Mouse (Mus musculus) myocyte (in vitro differentiated cells): ENCODE measurements around the gene Syngr1. TPM values are rescaled to one million over a fixed set of nuclear protein-coding genes. Genes with fewer than 3 reads are reported as not detected.
"Not testable (repeated sequence)": the region's sequence is repeated elsewhere in the genome, so short reads cannot be mapped to it uniquely, and the experiment has no call there.

Experiments
- H3K27me3 ChIP-seq: one replicate; pipeline ENCODE4 v1.6.1; 2011; ENCODE audit not compliant: control insufficient read depth, insufficient read depth, insufficient read length
- H3K36me3 ChIP-seq: one replicate; pipeline ENCODE4 v1.6.1; 2011; ENCODE audit not compliant: control insufficient read depth, insufficient read depth
- H3K4me2 ChIP-seq: one replicate; pipeline ENCODE4 v1.6.1; 2011; ENCODE audit warnings: low read depth, control low read depth
- H3K4me3 ChIP-seq: one replicate; pipeline ENCODE4 v1.5.1; 2011; ENCODE audit warnings: mild to moderate bottlenecking, control low read depth, moderate library complexity
- H3K79me2 ChIP-seq: one replicate; pipeline ENCODE4 v1.6.1; 2011; ENCODE audit not compliant: control insufficient read depth, insufficient read depth
- H3ac ChIP-seq: one replicate; pipeline ENCODE4 v1.6.1; 2011; ENCODE audit not compliant: control insufficient read depth, insufficient read length
- CEBPB ChIP-seq: IDR thresholded peaks from 2 replicates; pipeline ENCODE4 v1.6.1; 2011; ENCODE audit warnings: mild to moderate bottlenecking, moderate library complexity; ENCODE audit not compliant: poor library complexity, insufficient read depth, severe bottlenecking
- E2F4 ChIP-seq: IDR thresholded peaks from one replicate; pipeline ENCODE4 v1.6.1; 2011; ENCODE audit warnings: mild to moderate bottlenecking, control low read depth, moderate library complexity; ENCODE audit not compliant: insufficient read depth
- MAX ChIP-seq: IDR thresholded peaks from one replicate; pipeline ENCODE4 v1.6.1; 2011; ENCODE audit warnings: low read depth, mild to moderate bottlenecking, control low read depth
- MYOD1 ChIP-seq, 3 experiments: IDR thresholded peaks; one replicate each; pipeline ENCODE4 v1.6.1; 2011; ENCODE audit warnings: control low read depth in 2 of 3, low read depth in 2 of 3, mild to moderate bottlenecking in 2 of 3, moderate library complexity in 1 of 3; ENCODE audit not compliant: insufficient read length in 2 of 3, control insufficient read depth in 1 of 3
- MYOG ChIP-seq, 3 experiments: IDR thresholded peaks; one replicate each; pipeline ENCODE4 v1.6.1; 2011; ENCODE audit warnings: control low read depth in 2 of 3, low read depth in 2 of 3, mild to moderate bottlenecking in 2 of 3; ENCODE audit not compliant: insufficient read length in 2 of 3, control insufficient read depth in 1 of 3, insufficient read depth in 1 of 3
- POLR2A ChIP-seq: IDR thresholded peaks from one replicate; pipeline ENCODE4 v1.6.1; 2011; ENCODE audit warnings: low read depth, mild to moderate bottlenecking, control low read depth, moderate library complexity; ENCODE audit not compliant: insufficient read length
- POLR2AphosphoS2 ChIP-seq: IDR thresholded peaks from one replicate; pipeline ENCODE4 v1.6.1; 2011; ENCODE audit warnings: low read depth, control low read depth; ENCODE audit not compliant: insufficient read length
- REST ChIP-seq: IDR thresholded peaks from one replicate; pipeline ENCODE4 v1.6.1; 2011; ENCODE audit warnings: mild to moderate bottlenecking, control low read depth, moderate library complexity; ENCODE audit not compliant: insufficient read depth, insufficient read length
- SRF ChIP-seq: IDR thresholded peaks from one replicate; pipeline ENCODE4 v1.6.1; 2011; ENCODE audit warnings: low read depth; ENCODE audit not compliant: control insufficient read depth, insufficient read length
- TCF12 ChIP-seq: IDR thresholded peaks from one replicate; pipeline ENCODE4 v1.6.1; 2011; ENCODE audit warnings: mild to moderate bottlenecking, control low read depth; ENCODE audit not compliant: poor library complexity, insufficient read depth, severe bottlenecking
- TCF3 ChIP-seq: IDR thresholded peaks from one replicate; pipeline ENCODE4 v1.6.1; 2011; ENCODE audit warnings: low read depth, control low read depth; ENCODE audit not compliant: insufficient read length
- USF1 ChIP-seq: IDR thresholded peaks from one replicate; pipeline ENCODE4 v1.6.1; 2011; ENCODE audit warnings: low read depth, mild to moderate bottlenecking, control low read depth, moderate library complexity
- polyA plus RNA-seq: library from polyadenylated mRNA; unstranded; fragments of >200 nt; fragmentation: generic; extraction: Trizol; gene quantifications from one replicate; pipeline ENCODE4 v1.2.1, GENCODE M21; 2012; ENCODE audit warnings: missing spikeins

Syngr1 gene
- polyA plus RNA-seq, 1 experiment, result 54.7 TPM

GRCm38 (mm10) chr15:80115866-80116794, 25.0 kb downstream of the Syngr1 start:
- Histone ChIP-seq H3K79me2 (no peaks in the 10 kb centered on the region), H3ac (no peak overlapping the region), H3K27me3 (no peaks in the 10 kb centered on the region), H3K36me3 (no peaks in the 10 kb centered on the region), H3K4me2 (no peak overlapping the region), H3K4me3 (no peak overlapping the region)
- peak in 2 of 3 experiments; percentile 24 to 83 for TF ChIP-seq MYOG (IDR thresholded peaks at IDR 0.05; ENCODE audit: control insufficient read depth in 1 of 3, insufficient read depth in 1 of 3, insufficient read length in 2 of 3, low read depth in 2 of 3)
- TF ChIP-seq TCF3, result peak; percentile 59
- TF ChIP-seq MYOD1 (IDR thresholded peaks at IDR 0.05; ENCODE audit: control insufficient read depth in 1 of 3, insufficient read length in 2 of 3, low read depth in 2 of 3), result peak in 1 of 3 experiments; percentile 65
- no peak for TF ChIP-seq POLR2A
- TF ChIP-seq POLR2AphosphoS2, result no peak

- no peak overlapping the region for H3ac ChIP-seq
- no peak overlapping the region for H3K4me2 ChIP-seq
- H3K79me2 ChIP-seq, result no peaks in the 10 kb centered on the region
- no peaks in the 10 kb centered on the region for H3K27me3 ChIP-seq
- no peak overlapping the region for H3K4me3 ChIP-seq
- H3K36me3 ChIP-seq, result no peaks in the 10 kb centered on the region
- TF ChIP-seq SRF (no peak), USF1 (no peak), TCF3 (no peak), MAX (no peak), POLR2AphosphoS2 (no peak), MYOG (IDR thresholded peaks at IDR 0.05; ENCODE audit: control insufficient read depth in 1 of 3, insufficient read depth in 1 of 3, insufficient read length in 2 of 3, low read depth in 2 of 3) (no peak)
These were observed 26.0 kb downstream of the Syngr1 start for GRCm38 (mm10) chr15:80117154-80117553.

- no peak overlapping the region for H3K4me3 ChIP-seq
- no peak overlapping the region for H3ac ChIP-seq
- TF ChIP-seq TCF3 (no peak), MAX (no peak), CEBPB (no peak), MYOD1 (IDR thresholded peaks at IDR 0.05; ENCODE audit: control insufficient read depth in 1 of 3, insufficient read length in 2 of 3, low read depth in 2 of 3) (no peak), E2F4 (no peak), POLR2A (no peak), TCF12 (no peak), SRF (no peak)
- no peaks in the 10 kb centered on the region for H3K36me3 ChIP-seq
- no peaks in the 10 kb centered on the region for H3K79me2 ChIP-seq
- H3K27me3 ChIP-seq, result no peaks in the 10 kb centered on the region
- no peak overlapping the region for H3K4me2 ChIP-seq
These were observed 27.9 kb downstream of the Syngr1 start for GRCm38 (mm10) chr15:80119076-80119475.

- Histone ChIP-seq H3K27me3 (no peaks in the 10 kb centered on the region), H3K4me3 (no peak overlapping the region), H3K36me3 (no peaks in the 10 kb centered on the region), H3K4me2 (no peak overlapping the region), H3ac (no peak overlapping the region), H3K79me2 (no peaks in the 10 kb centered on the region)
- TF ChIP-seq CEBPB, result no peak
- no peak for TF ChIP-seq E2F4
- no peak for TF ChIP-seq MAX
- no peak for TF ChIP-seq MYOD1 (IDR thresholded peaks at IDR 0.05; ENCODE audit: control insufficient read depth in 1 of 3, insufficient read length in 2 of 3, low read depth in 2 of 3)
- TF ChIP-seq TCF3, result no peak
- TF ChIP-seq MYOG (IDR thresholded peaks at IDR 0.05; ENCODE audit: control insufficient read depth in 1 of 3, insufficient read depth in 1 of 3, insufficient read length in 2 of 3, low read depth in 2 of 3), result peak in 2 of 3 experiments; percentile 33 to 38
- no peak for TF ChIP-seq REST
- no peak for TF ChIP-seq POLR2A
- TF ChIP-seq POLR2AphosphoS2, result no peak
These were observed 30.7 kb downstream of the Syngr1 start for GRCm38 (mm10) chr15:80121721-80122325.

- not testable (repeated sequence) for H3K27me3 ChIP-seq, H3ac ChIP-seq, H3K79me2 ChIP-seq, H3K36me3 ChIP-seq, H3K4me3 ChIP-seq, H3K4me2 ChIP-seq
These were observed 31.3 kb downstream of the Syngr1 start for GRCm38 (mm10) chr15:80122431-80122830.
